Mouse (Mus musculus): ENCODE measurements at regions not wholly inside any gene's neighbourhood (a gene's known extent, or its start where the extent isn't known, plus 50 kb on each side); places are given as distances from the start of the nearest gene placed in this dataset.

DNA sequence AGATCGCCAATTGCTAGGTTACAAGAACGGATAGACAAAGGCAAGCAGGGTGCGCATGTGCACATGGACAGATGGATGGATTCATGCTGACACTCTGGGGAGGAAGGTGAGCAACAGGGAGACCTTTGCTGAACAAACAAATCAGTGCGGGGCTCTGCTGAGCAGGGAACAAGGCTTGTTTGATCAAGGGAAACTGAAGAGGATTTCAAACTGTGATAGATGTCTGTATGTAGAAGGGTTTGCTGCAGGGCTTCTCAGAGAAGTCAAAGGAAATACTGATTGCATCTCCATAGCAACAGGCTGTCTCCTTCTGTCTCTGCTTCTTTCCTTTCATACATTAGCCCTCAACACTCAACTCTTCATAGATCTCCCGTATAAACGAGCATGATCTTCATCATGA, 185.5 kb upstream of the Rnd3 start:
- TF ChIP-seq GATA1 (IDR thresholded peaks at IDR 0.05; ENCODE audit: low read depth, low read length) (no peak), RAD21 (IDR thresholded peaks at IDR 0.05; ENCODE audit: low read depth, low read length) (no peak), CTCF (IDR thresholded peaks at IDR 0.05 in 2 of 3, conservative IDR thresholded peaks at IDR 0.05 in 1 of 3; ENCODE audit: control insufficient read depth in 1 of 3, insufficient read depth in 1 of 3, low read depth in 2 of 3, low read length in 3 of 3, poor library complexity in 1 of 3, severe bottlenecking in 1 of 3) (no peak), POLR2AphosphoS2 (IDR thresholded peaks at IDR 0.05; ENCODE audit: low read length) (no peak), RCOR1 (IDR thresholded peaks at IDR 0.05; ENCODE audit: low read depth, low read length) (no peak), EP300 (IDR thresholded peaks at IDR 0.05; ENCODE audit: low read depth in 1 of 2, low read length in 2 of 2) (no peak), POLR2A (IDR thresholded peaks at IDR 0.05; ENCODE audit: control insufficient read depth in 1 of 2, insufficient read depth in 1 of 2, low read depth in 1 of 2, low read length in 2 of 2, poor library complexity in 1 of 2) (no peak), E2F4 (IDR thresholded peaks at IDR 0.05; ENCODE audit: borderline replicate concordance, low read depth, low read length) (no peak), MYC (IDR thresholded peaks at IDR 0.05; ENCODE audit: low read depth, low read length) (no peak), BHLHE40 (IDR thresholded peaks at IDR 0.05; ENCODE audit: borderline replicate concordance, low read depth, low read length) (no peak), USF2 (IDR thresholded peaks at IDR 0.05; ENCODE audit: borderline replicate concordance in 1 of 2, insufficient read depth in 1 of 2, low read depth in 1 of 2, low read length in 2 of 2) (no peak)

All from MEL (cell line).